ENCODE assay signal across 15 mouse cellular contexts in genomic region chr9:102551771-102552170, GRCm38 (mm10). TPM values are rescaled to one million over a fixed set of nuclear protein-coding genes. Genes with fewer than 3 reads are reported as not detected.
DNase-seq lines count a peak whose midpoint lies in the region; ATAC-seq and TF ChIP-seq lines count a peak whose summit lies in the region.
"Had no signal": no experiment of that assay in that cellular context is flagged by ENCODE, and none has a peak within 500 bp of the region (broad histone marks: within the 10 kb centered on the region; RNA-seq: fewer than 3 reads in every experiment).

No protein-coding gene starts in this region.

- no peaks in the 10 kb centered on the region for H3K36me3 ChIP-seq in kidney, adult 2 months (ENCODE audit: control insufficient read depth, insufficient read depth, low read length)
- H3K36me3 ChIP-seq in embryonic facial prominence, embryonic 14.5 days (ENCODE audit: control insufficient read depth, insufficient read depth, low read length), result no peaks in the 10 kb centered on the region
- H3K36me3 ChIP-seq: embryonic facial prominence, embryonic 12.5 days; liver, embryonic 13.5 days; neural tube, embryonic 13.5 days had no signal

- ATAC-seq in embryonic facial prominence, embryonic 14.5 days (ENCODE audit: low read depth), result peak; percentile 38

- no peak for TF ChIP-seq CTCF in kidney, adult 2 months (conservative IDR thresholded peaks at IDR 0.05; ENCODE audit: insufficient read depth, insufficient read length, low read depth, low read length)

- DNase-seq in adrenal gland, adult 2 months, result peak; percentile 20
- no peak for DNase-seq in adrenal gland, adult 18-20 months (ENCODE audit: low spot score in 2 of 2)
- peak; percentile 46 for DNase-seq in kidney, adult 2 months
- no peak for DNase-seq in kidney, adult 18-20 months
- peak; percentile 53 for DNase-seq in embryonic facial prominence, embryonic 14.5 days (ENCODE audit: low spot score)
- DNase-seq in kidney, postnatal 4 days, result peak; percentile 37 to 54
- no peak for DNase-seq in gastrocnemius, postnatal 25 days
- no peak for DNase-seq in Muller cell, postnatal 12 days (ENCODE audit: inconsistent ontology term)
- DNase-seq: cerebellum, adult 2 months; liver, embryonic 13.5 days; thymus, postnatal 14 days had no signal

- WGBS in kidney, adult 2 months, result 43% methylated on average over 10 of the region's 10 CpGs
- 56% methylated on average over 10 of the region's 10 CpGs for WGBS in embryonic facial prominence, embryonic 14.5 days

- H3K9me3 ChIP-seq in embryonic facial prominence, embryonic 14.5 days (ENCODE audit: control insufficient read depth, low read length), result no peaks in the 10 kb centered on the region
- H3K9me3 ChIP-seq: embryonic facial prominence, embryonic 12.5 days; liver, embryonic 13.5 days; neural tube, embryonic 13.5 days had no signal

- H3K4me3 ChIP-seq in kidney, adult 2 months (ENCODE audit: insufficient read depth, low read depth, low read length), result no peak overlapping the region
- no peak overlapping the region for H3K4me3 ChIP-seq in embryonic facial prominence, embryonic 14.5 days (ENCODE audit: low read depth, low read length)
- H3K4me3 ChIP-seq: embryonic facial prominence, embryonic 12.5 days; layer of hippocampus, adult 2 months; liver, embryonic 13.5 days; neural tube, embryonic 13.5 days had no signal

- H3K27me3 ChIP-seq in kidney, adult 2 months (replicated peaks; ENCODE audit: control insufficient read depth, insufficient read depth, low read length), result no peaks in the 10 kb centered on the region
- H3K27me3 ChIP-seq in embryonic facial prominence, embryonic 14.5 days (replicated peaks; ENCODE audit: control insufficient read depth, insufficient read depth, low read length), result no peaks in the 10 kb centered on the region

- no peak overlapping the region for H3K4me2 ChIP-seq in embryonic facial prominence, embryonic 14.5 days (ENCODE audit: low read depth, low read length)
- H3K4me2 ChIP-seq: embryonic facial prominence, embryonic 12.5 days; liver, embryonic 13.5 days; neural tube, embryonic 13.5 days had no signal

- no peaks in the 10 kb centered on the region for H3K4me1 ChIP-seq in kidney, adult 2 months (ENCODE audit: control insufficient read depth, insufficient read depth, low read length)
- no peaks in the 10 kb centered on the region for H3K4me1 ChIP-seq in embryonic facial prominence, embryonic 14.5 days (ENCODE audit: control insufficient read depth, insufficient read depth, low read length)
- H3K4me1 ChIP-seq: embryonic facial prominence, embryonic 12.5 days; liver, embryonic 13.5 days had no signal

- H3K27ac ChIP-seq in kidney, adult 2 months (ENCODE audit: insufficient read depth, low read depth, low read length), result no peak overlapping the region
- no peak overlapping the region for H3K27ac ChIP-seq in embryonic facial prominence, embryonic 14.5 days (replicated peaks; ENCODE audit: low read depth, low read length)
- H3K27ac ChIP-seq: embryonic facial prominence, embryonic 12.5 days; layer of hippocampus, adult 2 months; liver, embryonic 13.5 days; neural tube, embryonic 13.5 days had no signal

- no peak for TF ChIP-seq POLR2A in kidney, adult 2 months (IDR thresholded peaks at IDR 0.05; ENCODE audit: low read depth, low read length)

- H3K9ac ChIP-seq in embryonic facial prominence, embryonic 14.5 days (ENCODE audit: low read depth, low read length), result no peak overlapping the region
- H3K9ac ChIP-seq: embryonic facial prominence, embryonic 12.5 days; liver, embryonic 13.5 days; neural tube, embryonic 13.5 days had no signal

RNA-seq across cellular contexts. Expression of gene Ky, which starts 46.2 kb away (rescaled TPM):
- 1 to 10 TPM in 1 of 2 experiments, under 1 TPM in 1; 0.26 to 1.1 TPM for total RNA-seq in adrenal gland, adult 2 months (2021)
- 0.40 and 0.63 TPM in 2 replicates for polyA plus RNA-seq in adrenal gland, adult 2 months (2012; rRNA removed)
- under 1 TPM; 0.27 to 0.35 TPM for total RNA-seq in adrenal gland, adult 18-20 months (2021)
- polyA plus RNA-seq in kidney, adult 2 months (2012; rRNA removed), result 0.31 and 0.45 TPM in 2 replicates
- polyA plus RNA-seq in embryonic facial prominence, embryonic 14.5 days (2014; fragmentation: Nextera tagmentation; extraction: Ambion mirVana), result 2.1 and 2.7 TPM in 2 replicates
- total RNA-seq in gastrocnemius, postnatal 25 days (2021), result 100 to 1,000 TPM in 1 of 2 experiments, 10 to 100 TPM in 1; 75.2 to 114 TPM
- total RNA-seq: granulocyte monocyte progenitor cell, adult 5-6 weeks had no signal

Comparison
In these comparisons a context has a peak if more than half of its experiments do, and no peak if none do; other contexts are left out.
1. DNase-seq: peak in adrenal gland, adult 2 months (single experiment), kidney, adult 2 months (single experiment), embryonic facial prominence, embryonic 14.5 days (single experiment) and kidney, postnatal 4 days (2 of 2); none in adrenal gland, adult 18-20 months (0 of 2), kidney, adult 18-20 months (single experiment), gastrocnemius, postnatal 25 days (single experiment) and Muller cell, postnatal 12 days (single experiment).
2. RNA of gene Ky, which starts 46.2 kb away (total RNA-seq): 75.2 to 114 TPM in gastrocnemius, postnatal 25 days; 0.26 to 1.1 TPM in adrenal gland, adult 2 months and 0.27 to 0.35 TPM in adrenal gland, adult 18-20 months; every median in the first group is over 10 times any median in the second.